Mouse (Mus musculus): ENCODE results near the gene Gm20431. TPM values are rescaled to one million over a fixed set of nuclear protein-coding genes. Genes with fewer than 3 reads are reported as not detected.

The Gm20431 gene
- polyA plus RNA-seq, 1 experiment from 2014 or later, result 8.2 TPM

- H3K27me3 ChIP-seq (replicated peaks; ENCODE audit: control insufficient read depth, insufficient read depth, low read length), result no peaks in the 10 kb centered on the region
- ATAC-seq, result no peak
Observed at GRCm38 (mm10) chr2:167697902-167698301, 36.6 kb upstream of the Gm20431 start.

GRCm38 (mm10) chr2:167696143-167696542 lies 34.8 kb upstream of the Gm20431 start:
- no peaks in the 10 kb centered on the region for H3K36me3 ChIP-seq (ENCODE audit: control insufficient read depth, insufficient read depth)
- H3K9ac ChIP-seq (replicated peaks; ENCODE audit: low read depth, low read length), result no peak overlapping the region
- peaks cover 2% of the 10 kb centered on the region for H3K27me3 ChIP-seq (replicated peaks; ENCODE audit: control insufficient read depth, insufficient read depth, low read length)
- no peak overlapping the region for H3K27ac ChIP-seq (ENCODE audit: low read length)
- H3K4me2 ChIP-seq (ENCODE audit: low read length), result no peak overlapping the region
- ATAC-seq, result no peak
- no peak overlapping the region for H3K4me3 ChIP-seq (replicated peaks; ENCODE audit: low read length)
- 88% methylated on average over 7 of the region's 7 CpGs for WGBS
- H3K9me3 ChIP-seq (ENCODE audit: control insufficient read depth, low read length), result peaks cover 2% of the 10 kb centered on the region; the same call in 1 of the 2 replicates
- no peaks in the 10 kb centered on the region for H3K4me1 ChIP-seq (replicated peaks; ENCODE audit: control insufficient read depth, insufficient read depth, low read length)

More at GRCm38 (mm10) chr2:167697902-167698301, 36.6 kb upstream of the Gm20431 start:
- no peak overlapping the region for H3K4me3 ChIP-seq (replicated peaks; ENCODE audit: low read length)
- H3K4me2 ChIP-seq (ENCODE audit: low read length), result no peak overlapping the region
- 55% methylated on average over 5 of the region's 5 CpGs for WGBS
- H3K27ac ChIP-seq (ENCODE audit: low read length), result no peak overlapping the region
- no peaks in the 10 kb centered on the region for H3K4me1 ChIP-seq (replicated peaks; ENCODE audit: control insufficient read depth, insufficient read depth, low read length)
- no peak overlapping the region for H3K9ac ChIP-seq (replicated peaks; ENCODE audit: low read depth, low read length)
- H3K9me3 ChIP-seq (ENCODE audit: control insufficient read depth, low read length), result peaks cover 2% of the 10 kb centered on the region; the same call in 1 of the 2 replicates
- no peaks in the 10 kb centered on the region for H3K36me3 ChIP-seq (ENCODE audit: control insufficient read depth, insufficient read depth)

- H3K36me3 ChIP-seq (ENCODE audit: control insufficient read depth, insufficient read depth), result no peaks in the 10 kb centered on the region
- H3K27me3 ChIP-seq (replicated peaks; ENCODE audit: control insufficient read depth, insufficient read depth, low read length), result peaks cover 8% of the 10 kb centered on the region
- WGBS, result 74% methylated on average over 14 of the region's 14 CpGs
- H3K4me1 ChIP-seq (replicated peaks; ENCODE audit: control insufficient read depth, insufficient read depth, low read length), result no peaks in the 10 kb centered on the region
- no peak overlapping the region for H3K27ac ChIP-seq (ENCODE audit: low read length)
- H3K9me3 ChIP-seq (ENCODE audit: control insufficient read depth, low read length), result peaks cover 2% of the 10 kb centered on the region; the same call in 1 of the 2 replicates
- ATAC-seq, result no peak
- H3K4me3 ChIP-seq (replicated peaks; ENCODE audit: low read length), result no peak overlapping the region
- no peak overlapping the region for H3K9ac ChIP-seq (replicated peaks; ENCODE audit: low read depth, low read length)
- no peak overlapping the region for H3K4me2 ChIP-seq (ENCODE audit: low read length)
Observed at GRCm38 (mm10) chr2:167695491-167695890, 34.2 kb upstream of the Gm20431 start.

GRCm38 (mm10) chr2:167694963-167695362 lies 33.7 kb upstream of the Gm20431 start:
- no peak overlapping the region for H3K4me2 ChIP-seq (ENCODE audit: low read length)
- 92% methylated on average over 7 of the region's 7 CpGs for WGBS
- H3K9me3 ChIP-seq (ENCODE audit: control insufficient read depth, low read length), result peaks cover 2% of the 10 kb centered on the region; the same call in 1 of the 2 replicates
- no peak overlapping the region for H3K4me3 ChIP-seq (replicated peaks; ENCODE audit: low read length)
- H3K36me3 ChIP-seq (ENCODE audit: control insufficient read depth, insufficient read depth), result no peaks in the 10 kb centered on the region
- no peak overlapping the region for H3K27ac ChIP-seq (ENCODE audit: low read length)
- peaks cover under 1% of the 10 kb centered on the region for H3K4me1 ChIP-seq (replicated peaks; ENCODE audit: control insufficient read depth, insufficient read depth, low read length)
- H3K27me3 ChIP-seq (replicated peaks; ENCODE audit: control insufficient read depth, insufficient read depth, low read length), result peaks cover 11% of the 10 kb centered on the region
- ATAC-seq, result no peak
- H3K9ac ChIP-seq (replicated peaks; ENCODE audit: low read depth, low read length), result no peak overlapping the region

GRCm38 (mm10) chr2:167694244-167694643 lies 32.9 kb upstream of the Gm20431 start:
- H3K27me3 ChIP-seq (replicated peaks; ENCODE audit: control insufficient read depth, insufficient read depth, low read length), result peaks cover 18% of the 10 kb centered on the region
- H3K4me3 ChIP-seq (replicated peaks; ENCODE audit: low read length), result no peak overlapping the region
- no peak overlapping the region for H3K27ac ChIP-seq (ENCODE audit: low read length)
- no peak overlapping the region for H3K9ac ChIP-seq (replicated peaks; ENCODE audit: low read depth, low read length)
- H3K9me3 ChIP-seq (ENCODE audit: control insufficient read depth, low read length), result peaks cover 2% of the 10 kb centered on the region; the same call in 1 of the 2 replicates
- WGBS, result 43% methylated on average over 1 of the region's 1 CpGs
- H3K36me3 ChIP-seq (ENCODE audit: control insufficient read depth, insufficient read depth), result no peaks in the 10 kb centered on the region
- peaks cover 8% of the 10 kb centered on the region for H3K4me1 ChIP-seq (replicated peaks; ENCODE audit: control insufficient read depth, insufficient read depth, low read length)
- ATAC-seq, result no peak
- no peak overlapping the region for H3K4me2 ChIP-seq (ENCODE audit: low read length)

GRCm38 (mm10) chr2:167693540-167693939 lies 32.2 kb upstream of the Gm20431 start:
- H3K27ac ChIP-seq (ENCODE audit: low read length), result no peak overlapping the region
- no peak overlapping the region for H3K9ac ChIP-seq (replicated peaks; ENCODE audit: low read depth, low read length)
- peaks cover 22% of the 10 kb centered on the region for H3K27me3 ChIP-seq (replicated peaks; ENCODE audit: control insufficient read depth, insufficient read depth, low read length)
- H3K4me1 ChIP-seq (replicated peaks; ENCODE audit: control insufficient read depth, insufficient read depth, low read length), result peaks cover 9% of the 10 kb centered on the region
- WGBS, result 89% methylated on average over 2 of the region's 2 CpGs
- no peak overlapping the region for H3K4me3 ChIP-seq (replicated peaks; ENCODE audit: low read length)
- no peaks in the 10 kb centered on the region for H3K36me3 ChIP-seq (ENCODE audit: control insufficient read depth, insufficient read depth)
- ATAC-seq, result no peak
- no peak overlapping the region for H3K4me2 ChIP-seq (ENCODE audit: low read length)
- H3K9me3 ChIP-seq (ENCODE audit: control insufficient read depth, low read length), result peaks cover 2% of the 10 kb centered on the region; the same call in 1 of the 2 replicates

GRCm38 (mm10) chr2:167692831-167693230 lies 31.5 kb upstream of the Gm20431 start:
- H3K27me3 ChIP-seq (replicated peaks; ENCODE audit: control insufficient read depth, insufficient read depth, low read length), result peaks cover 22% of the 10 kb centered on the region
- H3K9ac ChIP-seq (replicated peaks; ENCODE audit: low read depth, low read length), result no peak overlapping the region
- H3K4me2 ChIP-seq (ENCODE audit: low read length), result no peak overlapping the region
- peaks cover 9% of the 10 kb centered on the region for H3K4me1 ChIP-seq (replicated peaks; ENCODE audit: control insufficient read depth, insufficient read depth, low read length)
- ATAC-seq, result no peak
- WGBS, result 69% methylated on average over 3 of the region's 3 CpGs
- no peaks in the 10 kb centered on the region for H3K36me3 ChIP-seq (ENCODE audit: control insufficient read depth, insufficient read depth)
- H3K27ac ChIP-seq (ENCODE audit: low read length), result no peak overlapping the region
- peaks cover 2% of the 10 kb centered on the region; the same call in 1 of the 2 replicates for H3K9me3 ChIP-seq (ENCODE audit: control insufficient read depth, low read length)
- H3K4me3 ChIP-seq (replicated peaks; ENCODE audit: low read length), result no peak overlapping the region

- ATAC-seq, result no peak
- Histone ChIP-seq H3K9ac (replicated peaks; ENCODE audit: low read depth, low read length) (no peak overlapping the region), H3K27me3 (replicated peaks; ENCODE audit: control insufficient read depth, insufficient read depth, low read length) (peaks cover 25% of the 10 kb centered on the region), H3K4me3 (replicated peaks; ENCODE audit: low read length) (no peak overlapping the region), H3K36me3 (ENCODE audit: control insufficient read depth, insufficient read depth) (no peaks in the 10 kb centered on the region), H3K4me2 (ENCODE audit: low read length) (no peak overlapping the region), H3K4me1 (replicated peaks; ENCODE audit: control insufficient read depth, insufficient read depth, low read length) (peaks cover 9% of the 10 kb centered on the region), H3K9me3 (ENCODE audit: control insufficient read depth, low read length) (peaks cover 2% of the 10 kb centered on the region; the same call in 1 of the 2 replicates), H3K27ac (ENCODE audit: low read length) (no peak overlapping the region)
- WGBS, result 85% methylated on average over 14 of the region's 14 CpGs
Observed at GRCm38 (mm10) chr2:167691871-167692661, 30.8 kb upstream of the Gm20431 start.

- H3K36me3 ChIP-seq (ENCODE audit: control insufficient read depth, insufficient read depth), result no peaks in the 10 kb centered on the region
- H3K9me3 ChIP-seq (ENCODE audit: control insufficient read depth, low read length), result peaks cover 2% of the 10 kb centered on the region; the same call in 1 of the 2 replicates
- H3K4me3 ChIP-seq (replicated peaks; ENCODE audit: low read length), result no peak overlapping the region
- H3K27ac ChIP-seq (ENCODE audit: low read length), result no peak overlapping the region
- WGBS, result 88% methylated on average over 6 of the region's 6 CpGs
- ATAC-seq, result no peak
- H3K9ac ChIP-seq (replicated peaks; ENCODE audit: low read depth, low read length), result no peak overlapping the region
- peaks cover 25% of the 10 kb centered on the region for H3K27me3 ChIP-seq (replicated peaks; ENCODE audit: control insufficient read depth, insufficient read depth, low read length)
- H3K4me1 ChIP-seq (replicated peaks; ENCODE audit: control insufficient read depth, insufficient read depth, low read length), result peaks cover 9% of the 10 kb centered on the region
- H3K4me2 ChIP-seq (ENCODE audit: low read length), result no peak overlapping the region
Observed at GRCm38 (mm10) chr2:167691410-167691809, 30.1 kb upstream of the Gm20431 start.
